Mouse (Mus musculus): ENCODE results near the gene Gm15013. TPM values are rescaled to one million over a fixed set of nuclear protein-coding genes. Genes with fewer than 3 reads are reported as not detected.

Gene Gm15013
- not detected for total RNA-seq (2023)

DNA sequence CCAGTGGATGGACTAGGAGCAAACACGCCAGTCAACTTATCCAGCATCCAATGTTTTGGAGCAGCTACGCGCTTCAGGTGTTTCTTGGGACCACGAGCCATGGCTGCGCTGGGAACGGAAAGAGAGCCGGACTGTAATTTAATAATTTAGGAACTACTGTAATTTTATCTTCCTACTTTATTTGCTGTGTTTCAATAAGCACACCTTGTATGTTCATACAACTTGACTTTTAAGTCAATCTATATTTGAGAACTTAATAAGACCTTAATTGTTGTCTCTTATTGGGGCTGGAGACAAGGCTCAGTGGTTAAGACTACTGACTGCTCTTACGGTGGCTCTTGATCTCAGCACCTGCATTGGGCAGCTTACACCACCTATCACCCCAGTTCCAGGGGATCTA lies at the start of gene Gm15013:
Gm15013 (minus strand) TSS at position 101 of the 400 bp plus-strand sequence.

DNA sequence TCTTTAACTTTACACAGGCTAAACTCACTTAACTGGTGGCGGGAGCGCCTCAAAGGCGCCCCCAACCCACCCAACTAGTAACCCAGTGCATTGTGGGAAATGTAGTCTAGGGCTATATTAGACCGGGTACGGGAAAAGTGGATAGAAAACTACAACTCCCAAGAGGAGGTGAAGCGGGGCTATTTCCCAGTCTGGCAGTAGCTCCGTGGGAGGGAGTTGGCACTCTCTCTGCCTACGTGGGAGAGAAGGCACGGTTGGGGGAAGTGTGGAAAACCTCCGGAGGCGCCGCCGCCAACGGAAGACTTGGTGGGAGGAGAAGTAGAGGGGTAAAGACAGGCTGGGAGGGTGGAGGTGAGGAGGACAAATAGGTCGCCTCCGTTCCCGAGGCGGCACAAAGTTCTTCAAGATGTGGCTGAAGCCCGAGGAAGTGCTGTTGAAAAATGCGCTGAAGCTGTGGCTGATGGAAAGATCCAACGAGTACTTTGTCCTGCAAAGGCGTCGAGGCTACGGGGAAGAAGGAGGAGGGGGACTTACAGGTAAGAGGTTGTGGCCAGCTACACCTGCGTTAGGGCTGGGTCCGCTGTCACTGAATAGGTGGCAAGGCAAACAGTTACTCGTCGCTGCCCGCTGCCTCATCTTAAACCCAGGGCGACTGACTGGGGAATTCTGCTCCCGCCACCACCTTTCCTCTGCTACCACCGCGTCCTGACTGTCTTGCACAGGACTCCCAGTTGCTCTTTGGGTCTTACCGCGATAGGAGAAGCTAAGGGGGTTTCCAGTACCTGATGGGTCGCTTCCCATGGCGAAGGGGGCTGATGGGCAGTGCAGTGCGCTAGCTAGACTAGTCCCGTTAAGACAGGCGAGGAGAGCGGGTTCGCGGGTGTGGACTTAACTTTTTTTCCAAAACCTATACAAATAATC lies 29.2 kb downstream of the Gm15013 start, which contains the start of gene Tbc1d8b:
Tbc1d8b (plus strand) TSS at position 222 of the 921 bp plus-strand sequence.

Other genes with a start within 250 kb of the Gm15013 start
- not detected for gene D330045A20Rik, start 234.1 kb downstream of the Gm15013 start, total RNA-seq (2023)
- gene Rnf128, start 151.2 kb downstream of the Gm15013 start, total RNA-seq (2023), result not detected
- gene Tbc1d8b, start 29.5 kb downstream of the Gm15013 start, total RNA-seq (2023), result 1 to 10 TPM; 6.7 to 10.0 TPM
- not detected for gene Ripply1, start 67.9 kb upstream of the Gm15013 start, total RNA-seq (2023)
- not detected for gene Cldn2, start 86.3 kb upstream of the Gm15013 start, total RNA-seq (2023)
- gene Morc4, start 157.2 kb upstream of the Gm15013 start, total RNA-seq (2023), result not detected